Mouse (Mus musculus) embryonic facial prominence, embryonic 11.5 days (tissue): Measurements from ENCODE around the gene Kdm5d. TPM values are rescaled to one million over a fixed set of nuclear protein-coding genes. Genes with fewer than 3 reads are reported as not detected.

Experiments used
- ATAC-seq: fragments of 200-750 bp; cut with Nextera tagmentation; replicated peaks from 2 replicates; pipeline ENCODE4 v1.8.0; 2017; ENCODE audit warnings: low read depth; ENCODE audit not compliant: insufficient number of reproducible peaks, low FRiP score, low TSS enrichment
- DNase-seq: peaks from one replicate; pipeline ENCODE4 v3.0.0-alpha.2; 2015; ENCODE audit warnings: low spot score
- H3K27ac ChIP-seq: fragments of 300-500 bp; sonication (generic); replicated peaks from 2 replicates; pipeline ENCODE4 v1.5.1; 2014; ENCODE audit warnings: mild to moderate bottlenecking, low read depth, low read length, control low read depth
- H3K27me3 ChIP-seq: fragments of 300-500 bp; sonication (generic); 2 replicates; pipeline ENCODE4 v1.6.1; 2014; ENCODE audit warnings: mild to moderate bottlenecking, low read length, moderate library complexity, mixed read lengths; ENCODE audit not compliant: control insufficient read depth, insufficient read depth
- H3K36me3 ChIP-seq: fragments of 300-500 bp; sonication (generic); replicated peaks from 2 replicates; pipeline ENCODE4 v1.6.1; 2014; ENCODE audit warnings: low read depth, mild to moderate bottlenecking, low read length, moderate library complexity, mixed read lengths; ENCODE audit not compliant: control insufficient read depth, insufficient read depth
- H3K4me1 ChIP-seq: fragments of 300-500 bp; sonication (generic); 2 replicates; pipeline ENCODE4 v1.6.1; 2014; ENCODE audit warnings: low read length, mixed read lengths; ENCODE audit not compliant: control insufficient read depth, insufficient read depth
- H3K4me2 ChIP-seq: fragments of 300-500 bp; sonication (generic); 2 replicates; pipeline ENCODE4 v1.6.1; 2014; ENCODE audit warnings: low read depth, mild to moderate bottlenecking, control low read depth, low read length, moderate library complexity
- H3K4me3 ChIP-seq: fragments of 300-500 bp; sonication (generic); 2 replicates; pipeline ENCODE4 v1.5.1; 2014; ENCODE audit warnings: low read depth, low read length, control low read depth
- H3K9ac ChIP-seq: fragments of 300-500 bp; sonication (generic); replicated peaks from 2 replicates; pipeline ENCODE4 v1.6.1; 2014; ENCODE audit warnings: mild to moderate bottlenecking, control low read depth, low read length
- H3K9me3 ChIP-seq: fragments of 300-500 bp; sonication (generic); replicated peaks from 2 replicates; pipeline ENCODE4 v1.6.1; 2016; ENCODE audit warnings: mild to moderate bottlenecking, low read length, inconsistent platforms, mixed read lengths; ENCODE audit not compliant: control insufficient read depth
- WGBS: fragments of 180-500 bp; shearing (Covaris S2); extraction: QIAGEN DNeasy Blood & Tissue Kit; methylation state at CpG from one replicate; pipeline ENCODE4 v1.1.7; 2014; 5-methylcytosine and 5-hydroxymethylcytosine counted together
- microRNA-seq: library from miRNA; unstranded; fragments of <30 nt; microRNA quantifications from one replicate; pipeline ENCODE4, GENCODE M21; 2016; ENCODE audit warnings: borderline number of aligned reads
- polyA plus RNA-seq: library from polyadenylated mRNA; unstranded; fragments of >200 nt; fragmentation: Nextera tagmentation; extraction: Ambion mirVana; gene quantifications from 2 replicates; pipeline ENCODE4 v1.2.1, GENCODE M21; 2014

The Kdm5d gene
- polyA plus RNA-seq, result 12.2 and 15.3 TPM in 2 replicates

DNA sequence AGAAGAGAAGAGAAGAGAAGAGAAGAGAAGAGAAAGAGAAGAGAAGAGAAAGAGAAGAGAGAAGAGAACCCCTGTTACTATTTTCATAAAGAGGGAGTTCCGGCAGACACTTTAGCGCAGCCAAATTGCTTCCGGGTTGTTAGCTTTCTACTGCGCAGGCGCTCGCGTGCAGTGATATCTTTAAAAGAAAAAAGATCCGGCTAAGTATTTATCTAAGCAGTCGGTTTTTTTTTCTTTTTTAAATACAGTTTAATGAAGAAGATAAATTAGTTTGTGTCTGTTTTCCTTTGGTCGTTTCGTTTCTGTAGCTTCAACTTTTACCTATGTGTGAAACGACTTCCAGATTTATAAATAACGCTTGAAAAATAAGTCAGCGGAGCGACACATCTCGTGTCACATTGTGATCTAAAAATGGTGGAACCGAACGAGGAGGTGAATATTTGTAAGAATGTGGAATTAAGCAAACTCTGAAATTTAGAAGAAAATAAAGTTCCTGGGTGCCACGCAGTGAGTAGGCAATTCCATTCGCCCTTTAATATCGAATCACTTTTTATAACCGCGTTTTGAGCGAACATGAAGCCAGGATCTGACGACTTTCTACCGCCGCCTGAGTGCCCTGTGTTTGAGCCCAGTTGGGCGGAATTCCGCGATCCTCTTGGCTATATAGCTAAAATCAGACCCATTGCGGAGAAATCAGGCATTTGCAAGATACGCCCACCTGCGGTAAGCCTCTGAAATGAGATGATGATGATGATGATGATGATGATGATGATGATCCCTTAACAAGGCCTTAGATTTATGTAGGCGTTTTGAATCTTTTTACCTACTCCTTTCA is at the start of gene Kdm5d:
Gene Kdm5d (plus strand): TSS at position 396 of the 835 bp plus-strand sequence.
- WGBS, result 1% methylated on average over 24 of the region's 34 CpGs
- no peak within 1 kb of the TSS for H3K4me2 ChIP-seq
- ATAC-seq (no peak), DNase-seq (peak; percentile 63)
- H3K4me1 ChIP-seq, result no peaks in the 10 kb centered on the region
- no peak within 1 kb of the TSS for H3K27ac ChIP-seq
- H3K36me3 ChIP-seq, result no peaks in the 10 kb centered on the region
- no peaks in the 10 kb centered on the region for H3K27me3 ChIP-seq
- no peaks in the 10 kb centered on the region for H3K9me3 ChIP-seq
- H3K9ac ChIP-seq, result peak within 1 kb of the TSS; percentile 22; the same call in 1 of the 2 replicates
- peak within 1 kb of the TSS; percentile 33 for H3K4me3 ChIP-seq

GRCm38 (mm10) chrY:872404-872803 is 25.2 kb upstream of the Kdm5d start:
- Histone ChIP-seq H3K4me2 (no peak overlapping the region), H3K4me1 (no peaks in the 10 kb centered on the region), H3K9me3 (no peaks in the 10 kb centered on the region), H3K27me3 (no peaks in the 10 kb centered on the region), H3K4me3 (no peak overlapping the region), H3K27ac (no peak overlapping the region), H3K9ac (no peak overlapping the region), H3K36me3 (no peaks in the 10 kb centered on the region)
- DNase-seq (no peak), ATAC-seq (no peak)

DNA sequence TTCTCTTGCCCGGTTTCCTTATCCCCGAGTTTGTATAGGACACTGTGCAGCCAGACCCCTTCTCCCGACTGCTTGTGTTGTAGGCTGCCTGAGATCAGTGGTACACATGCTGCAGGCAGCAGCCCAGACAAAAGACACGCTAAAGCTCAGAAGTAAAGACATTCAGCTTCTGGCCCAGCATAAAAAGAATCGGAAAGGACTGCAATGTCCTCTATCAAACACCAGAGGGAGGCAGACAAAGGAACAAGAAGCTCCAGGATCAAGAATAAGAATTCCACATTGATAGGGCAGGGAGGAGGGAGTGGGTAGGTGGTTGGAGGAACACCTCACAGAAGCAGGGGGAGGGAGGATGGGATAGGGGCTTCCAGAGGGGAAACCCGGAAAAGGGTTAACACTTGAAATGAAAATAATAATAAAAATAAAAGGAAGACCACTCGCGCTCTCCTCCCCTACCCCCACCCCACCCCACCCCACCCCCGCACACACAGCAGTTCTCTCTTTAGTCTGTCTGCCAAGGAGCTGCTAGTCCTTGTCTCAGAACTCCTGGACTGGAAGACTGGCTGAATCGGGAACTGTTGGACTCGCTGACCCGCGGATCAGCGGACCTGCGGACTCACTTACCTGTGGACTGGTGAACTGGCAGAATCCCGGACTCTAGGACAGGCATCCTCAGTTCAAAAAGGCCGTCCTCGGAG is 24.6 kb upstream of the Kdm5d start:
- H3K27ac ChIP-seq, result no peak overlapping the region
- WGBS, result 30% methylated on average over 15 of the region's 18 CpGs
- no peaks in the 10 kb centered on the region for H3K4me1 ChIP-seq
- no peaks in the 10 kb centered on the region for H3K9me3 ChIP-seq
- ATAC-seq (no peak), DNase-seq (peak; percentile 50)
- H3K4me2 ChIP-seq, result no peak overlapping the region
- no peak overlapping the region for H3K9ac ChIP-seq
- no peaks in the 10 kb centered on the region for H3K36me3 ChIP-seq
- no peak overlapping the region for H3K4me3 ChIP-seq
- no peaks in the 10 kb centered on the region for H3K27me3 ChIP-seq

Small RNA genes lying within 50 kb of the gene (microRNA-seq; reads per million reads assigned to microRNA genes)
- not detected for gene Gm47281

Other genes with a start within 250 kb of the Kdm5d start
- gene Zfy1, start 100.4 kb upstream of the Kdm5d start, polyA plus RNA-seq, result not detected in 2 replicates
- gene Uba1y, start 79.1 kb upstream of the Kdm5d start, polyA plus RNA-seq, result not detected in 2 replicates
- 27.7 and 29.8 TPM in 2 replicates for gene Eif2s3y, start 112.8 kb downstream of the Kdm5d start, polyA plus RNA-seq